Mouse (Mus musculus) myocyte (in vitro differentiated cells): Measurements from ENCODE around the gene Rapgef6.

Experiments used
- E2F4 ChIP-seq: IDR thresholded peaks from one replicate; pipeline ENCODE4 v1.6.1; 2011; ENCODE audit warnings: mild to moderate bottlenecking, control low read depth, moderate library complexity; ENCODE audit not compliant: insufficient read depth
- MAX ChIP-seq: IDR thresholded peaks from one replicate; pipeline ENCODE4 v1.6.1; 2011; ENCODE audit warnings: low read depth, mild to moderate bottlenecking, control low read depth
- MYOG ChIP-seq, 3 experiments: IDR thresholded peaks; one replicate each; pipeline ENCODE4 v1.6.1; 2011; ENCODE audit warnings: control low read depth in 2 of 3, low read depth in 2 of 3, mild to moderate bottlenecking in 2 of 3; ENCODE audit not compliant: insufficient read length in 2 of 3, control insufficient read depth in 1 of 3, insufficient read depth in 1 of 3
- POLR2A ChIP-seq: IDR thresholded peaks from one replicate; pipeline ENCODE4 v1.6.1; 2011; ENCODE audit warnings: low read depth, mild to moderate bottlenecking, control low read depth, moderate library complexity; ENCODE audit not compliant: insufficient read length
- POLR2AphosphoS2 ChIP-seq: IDR thresholded peaks from one replicate; pipeline ENCODE4 v1.6.1; 2011; ENCODE audit warnings: low read depth, control low read depth; ENCODE audit not compliant: insufficient read length
- SRF ChIP-seq: IDR thresholded peaks from one replicate; pipeline ENCODE4 v1.6.1; 2011; ENCODE audit warnings: low read depth; ENCODE audit not compliant: control insufficient read depth, insufficient read length
- TCF12 ChIP-seq: IDR thresholded peaks from one replicate; pipeline ENCODE4 v1.6.1; 2011; ENCODE audit warnings: mild to moderate bottlenecking, control low read depth; ENCODE audit not compliant: poor library complexity, insufficient read depth, severe bottlenecking
- USF1 ChIP-seq: IDR thresholded peaks from one replicate; pipeline ENCODE4 v1.6.1; 2011; ENCODE audit warnings: low read depth, mild to moderate bottlenecking, control low read depth, moderate library complexity

GRCm38 (mm10) chr11:54655420-54655819 lies 132.8 kb downstream of the Rapgef6 start:
- TF ChIP-seq POLR2A = no peak
- no peak for TF ChIP-seq USF1
- TF ChIP-seq TCF12 = no peak
- no peak for TF ChIP-seq MAX
- no peak for TF ChIP-seq MYOG (IDR thresholded peaks at IDR 0.05; ENCODE audit: control insufficient read depth in 1 of 3, insufficient read depth in 1 of 3, insufficient read length in 2 of 3, low read depth in 2 of 3)
- TF ChIP-seq SRF = no peak
- no peak for TF ChIP-seq POLR2AphosphoS2
- no peak for TF ChIP-seq E2F4
